In genomic region chr8:127191387-127191786, GRCm38 (mm10) we compare ENCODE assay signal across 8 mouse cellular contexts.
DNase-seq lines count a peak whose midpoint lies in the region; ATAC-seq and TF ChIP-seq lines count a peak whose summit lies in the region.

No protein-coding gene starts in this region.

- H3K27me3 ChIP-seq in small intestine, adult 2 months (ENCODE audit: control insufficient read depth, insufficient read depth, low read length), result no peaks in the 10 kb centered on the region

- H3K27ac ChIP-seq in small intestine, adult 2 months (ENCODE audit: insufficient read depth, low read depth, low read length), result no peak overlapping the region

- H3K36me3 ChIP-seq in small intestine, adult 2 months (ENCODE audit: control insufficient read depth, insufficient read depth, low read length), result no peaks in the 10 kb centered on the region

- no peak for ATAC-seq in CD4-positive, CD25-positive, alpha-beta regulatory T cell, adult 4 months
- peak; percentile 37 to 47; a peak in 2 of 4 replicates for ATAC-seq in hematopoietic stem cell, adult 5-6 weeks (replicated peaks in 1 of 2; ENCODE audit: insufficient read depth in 1 of 2, low FRiP score in 2 of 2, low TSS enrichment in 1 of 2, low read depth in 1 of 2, poor library complexity in 2 of 2, severe bottlenecking in 2 of 2)
- peak; percentile 66 for ATAC-seq in megakaryocyte, adult 5-6 weeks (ENCODE audit: poor library complexity, severe bottlenecking)

- peak; percentile 53; the same call in 1 of the 2 replicates for TF ChIP-seq CTCF in small intestine, adult 2 months (IDR thresholded peaks at IDR 0.05; ENCODE audit: extremely low read depth, insufficient read length, insufficient replicate concordance, low read depth, low read length)

- no peak overlapping the region for H3K4me3 ChIP-seq in small intestine, adult 2 months (ENCODE audit: low read depth, low read length)

- H3K4me1 ChIP-seq in small intestine, adult 2 months (ENCODE audit: control insufficient read depth, insufficient read depth, insufficient read length, low read length), result no peaks in the 10 kb centered on the region

- WGBS in small intestine, adult 2 months, result 32% methylated on average over 5 of the region's 5 CpGs

- TF ChIP-seq POLR2A in small intestine, adult 2 months (IDR thresholded peaks at IDR 0.05; ENCODE audit: low read depth, low read length), result no peak

- peak; percentile 61 for DNase-seq in CD4-positive, CD25-positive, alpha-beta regulatory T cell, adult 2 months (ENCODE audit: low read depth, low spot score)
- peak; percentile 52 for DNase-seq in adrenal gland, adult 2 months
- DNase-seq in embryo, embryonic 11 days, result peak; percentile 68
- peak; percentile 47 to 72 for DNase-seq in layer of hippocampus, adult 8-10 months (ENCODE audit: low spot score in 2 of 2)
